Mouse (Mus musculus): Measurements from ENCODE around the gene Myo3b.

The Myo3b gene

GRCm38 (mm10) chr2:70291063-70291462 is 252.1 kb downstream of the Myo3b start:
- no peak for DNase-seq

GRCm38 (mm10) chr2:70292776-70293175 is 253.8 kb downstream of the Myo3b start:
- no peak for DNase-seq

GRCm38 (mm10) chr2:70302905-70303304 is 264.0 kb downstream of the Myo3b start:
- DNase-seq = no peak

GRCm38 (mm10) chr2:70315125-70315524 is 276.2 kb downstream of the Myo3b start:
- no peak for DNase-seq

GRCm38 (mm10) chr2:70315734-70316133 is 276.8 kb downstream of the Myo3b start:
- no peak for DNase-seq

GRCm38 (mm10) chr2:70317850-70318249 is 278.9 kb downstream of the Myo3b start:
- no peak for DNase-seq

- DNase-seq = peak; percentile 62 to 81
Measured at GRCm38 (mm10) chr2:70318861-70319555, 280.1 kb downstream of the Myo3b start.

- peak; percentile 76 to 80 for DNase-seq
Measured at GRCm38 (mm10) chr2:70322767-70323166, 283.8 kb downstream of the Myo3b start.

- no peak for DNase-seq
Measured at GRCm38 (mm10) chr2:70327602-70328001, 288.7 kb downstream of the Myo3b start.

- no peak for DNase-seq
Measured at GRCm38 (mm10) chr2:70332905-70333304, 294.0 kb downstream of the Myo3b start.

- peak; percentile 34 to 57 for DNase-seq
Measured at GRCm38 (mm10) chr2:70333553-70333952, 294.6 kb downstream of the Myo3b start.

- peak; percentile 38 to 59 for DNase-seq
Measured at GRCm38 (mm10) chr2:70336551-70336950, 297.6 kb downstream of the Myo3b start.

GRCm38 (mm10) chr2:70337208-70337611 is 298.3 kb downstream of the Myo3b start:
- DNase-seq = peak; percentile 75 to 87

- DNase-seq = peak in 1 of 2 experiments; percentile 29
Measured at GRCm38 (mm10) chr2:70337869-70338268, 298.9 kb downstream of the Myo3b start.

- DNase-seq = peak; percentile 73 to 78
Measured at GRCm38 (mm10) chr2:70339061-70339460, 300.1 kb downstream of the Myo3b start.

- DNase-seq = no peak
Measured at GRCm38 (mm10) chr2:70339501-70339900, 300.6 kb downstream of the Myo3b start.

- no peak for DNase-seq
Measured at GRCm38 (mm10) chr2:70340224-70340623, 301.3 kb downstream of the Myo3b start.

GRCm38 (mm10) chr2:70345126-70345525 is 306.2 kb downstream of the Myo3b start:
- peak; percentile 74 to 89 for DNase-seq

GRCm38 (mm10) chr2:70347511-70347910 is 308.6 kb downstream of the Myo3b start:
- peak; percentile 48 to 60 for DNase-seq

- no peak for DNase-seq
Measured at GRCm38 (mm10) chr2:70348793-70349553, 310.0 kb downstream of the Myo3b start.

- no peak for DNase-seq
Measured at GRCm38 (mm10) chr2:70352435-70353165, 313.7 kb downstream of the Myo3b start.

GRCm38 (mm10) chr2:70354056-70354455 is 315.1 kb downstream of the Myo3b start:
- DNase-seq = no peak

GRCm38 (mm10) chr2:70355026-70355425 is 316.1 kb downstream of the Myo3b start:
- peak; percentile 30 to 54 for DNase-seq

All from cerebellum, postnatal 10 days (tissue).